Mouse (Mus musculus) embryonic facial prominence, embryonic 14.5 days (tissue): ENCODE measurements at regions not wholly inside any gene's neighbourhood (a gene's known extent, or its start where the extent isn't known, plus 50 kb on each side); places are given as distances from the start of the nearest gene placed in this dataset.

Experiments used
- ATAC-seq: fragments of 200-750 bp; cut with Nextera tagmentation; 2 replicates; pipeline ENCODE4 v1.8.0; 2017; ENCODE audit warnings: low read depth, moderate number of reproducible peaks, moderate TSS enrichment
- DNase-seq: peaks from one replicate; pipeline ENCODE4 v3.0.0-alpha.2; 2015; ENCODE audit warnings: low spot score
- H3K27ac ChIP-seq: fragments of 300-500 bp; sonication (generic); replicated peaks from 2 replicates; pipeline ENCODE4 v1.5.1; 2014; ENCODE audit warnings: low read depth, mild to moderate bottlenecking, low read length, moderate library complexity
- H3K27me3 ChIP-seq: fragments of 300-500 bp; sonication (generic); replicated peaks from 2 replicates; pipeline ENCODE4 v1.6.1; 2014; ENCODE audit warnings: low read length; ENCODE audit not compliant: control insufficient read depth, insufficient read depth
- H3K36me3 ChIP-seq: fragments of 300-500 bp; sonication (generic); 2 replicates; pipeline ENCODE4 v1.6.1; 2014; ENCODE audit warnings: low read length, mixed read lengths; ENCODE audit not compliant: control insufficient read depth, insufficient read depth
- H3K4me1 ChIP-seq: fragments of 300-500 bp; sonication (generic); 2 replicates; pipeline ENCODE4 v1.6.1; 2014; ENCODE audit warnings: antibody characterized with exemption, low read length; ENCODE audit not compliant: control insufficient read depth, insufficient read depth
- H3K4me2 ChIP-seq: fragments of 300-500 bp; sonication (generic); 2 replicates; pipeline ENCODE4 v1.6.1; 2014; ENCODE audit warnings: low read depth, mild to moderate bottlenecking, low read length, moderate library complexity, mixed read lengths
- H3K4me3 ChIP-seq: fragments of 300-500 bp; sonication (generic); 2 replicates; pipeline ENCODE4 v1.5.1; 2014; ENCODE audit warnings: low read depth, mild to moderate bottlenecking, low read length
- H3K9ac ChIP-seq: fragments of 300-500 bp; sonication (generic); 2 replicates; pipeline ENCODE4 v1.6.1; 2014; ENCODE audit warnings: low read depth, mild to moderate bottlenecking, low read length, moderate library complexity, mixed read lengths
- H3K9me3 ChIP-seq: fragments of 300-500 bp; sonication (generic); 2 replicates; pipeline ENCODE4 v1.6.1; 2016; ENCODE audit warnings: low read length; ENCODE audit not compliant: control insufficient read depth
- WGBS: fragments of 180-500 bp; shearing (Covaris S2); extraction: QIAGEN DNeasy Blood & Tissue Kit; methylation state at CpG from one replicate; pipeline ENCODE4 v1.1.7; 2014; 5-methylcytosine and 5-hydroxymethylcytosine counted together

DNA sequence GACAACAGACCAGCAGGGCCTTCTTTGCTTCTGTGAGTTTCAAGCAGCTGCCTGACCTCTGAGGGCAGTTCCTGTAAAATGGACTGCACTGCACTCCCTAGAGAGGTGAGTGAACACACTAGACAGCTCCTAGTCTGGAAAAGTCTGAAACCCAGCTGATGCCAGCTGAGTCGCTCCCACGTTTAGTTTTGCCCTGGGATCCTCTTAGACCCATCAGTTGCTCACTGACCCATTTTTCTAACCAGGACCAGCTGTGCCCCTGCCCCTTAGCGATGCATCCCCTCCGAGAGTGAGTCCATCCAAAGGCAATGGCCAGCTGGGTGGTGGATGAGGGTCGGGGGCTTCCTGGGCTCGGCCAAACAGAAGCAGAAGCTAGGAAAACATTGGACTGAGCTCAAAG lies 62.2 kb upstream of the Top1 start:
- no peak for DNase-seq
- H3K4me2 ChIP-seq: no peak overlapping the region
- H3K36me3 ChIP-seq: no peaks in the 10 kb centered on the region
- peaks cover 35% of the 10 kb centered on the region for H3K27me3 ChIP-seq
- H3K9me3 ChIP-seq: no peaks in the 10 kb centered on the region
- ATAC-seq: no peak
- H3K27ac ChIP-seq: no peak overlapping the region
- H3K4me3 ChIP-seq: no peak overlapping the region
- no peaks in the 10 kb centered on the region for H3K4me1 ChIP-seq
- 49% methylated on average over 6 of the region's 6 CpGs for WGBS
- H3K9ac ChIP-seq: no peak overlapping the region

DNA sequence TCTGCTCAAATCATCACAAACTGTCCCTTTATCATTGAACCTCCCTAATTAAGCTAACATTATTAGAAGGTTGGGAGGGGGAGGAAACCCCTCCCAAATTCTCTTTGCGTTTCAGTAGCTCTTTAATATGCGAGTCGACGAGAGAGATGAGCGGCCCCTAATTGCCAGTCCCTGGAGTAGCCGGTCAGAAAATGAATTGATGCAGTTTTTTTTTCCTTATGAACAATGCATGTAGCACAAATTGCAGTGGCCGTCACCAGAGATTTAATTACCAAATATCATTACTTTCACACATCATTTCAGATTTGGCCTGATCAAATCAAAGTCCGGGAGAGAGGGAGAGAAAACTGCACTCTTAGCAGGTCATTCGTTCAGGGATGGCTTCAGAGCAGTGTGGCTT lies 61.1 kb upstream of the Top1 start:
- Histone ChIP-seq H3K27ac (no peak overlapping the region), H3K36me3 (no peaks in the 10 kb centered on the region), H3K4me3 (no peak overlapping the region), H3K27me3 (peaks cover 27% of the 10 kb centered on the region), H3K9me3 (no peaks in the 10 kb centered on the region), H3K9ac (no peak overlapping the region), H3K4me2 (no peak overlapping the region), H3K4me1 (no peaks in the 10 kb centered on the region)
- ATAC-seq (no peak), DNase-seq (no peak)
- 45% methylated on average over 9 of the region's 9 CpGs for WGBS

DNA sequence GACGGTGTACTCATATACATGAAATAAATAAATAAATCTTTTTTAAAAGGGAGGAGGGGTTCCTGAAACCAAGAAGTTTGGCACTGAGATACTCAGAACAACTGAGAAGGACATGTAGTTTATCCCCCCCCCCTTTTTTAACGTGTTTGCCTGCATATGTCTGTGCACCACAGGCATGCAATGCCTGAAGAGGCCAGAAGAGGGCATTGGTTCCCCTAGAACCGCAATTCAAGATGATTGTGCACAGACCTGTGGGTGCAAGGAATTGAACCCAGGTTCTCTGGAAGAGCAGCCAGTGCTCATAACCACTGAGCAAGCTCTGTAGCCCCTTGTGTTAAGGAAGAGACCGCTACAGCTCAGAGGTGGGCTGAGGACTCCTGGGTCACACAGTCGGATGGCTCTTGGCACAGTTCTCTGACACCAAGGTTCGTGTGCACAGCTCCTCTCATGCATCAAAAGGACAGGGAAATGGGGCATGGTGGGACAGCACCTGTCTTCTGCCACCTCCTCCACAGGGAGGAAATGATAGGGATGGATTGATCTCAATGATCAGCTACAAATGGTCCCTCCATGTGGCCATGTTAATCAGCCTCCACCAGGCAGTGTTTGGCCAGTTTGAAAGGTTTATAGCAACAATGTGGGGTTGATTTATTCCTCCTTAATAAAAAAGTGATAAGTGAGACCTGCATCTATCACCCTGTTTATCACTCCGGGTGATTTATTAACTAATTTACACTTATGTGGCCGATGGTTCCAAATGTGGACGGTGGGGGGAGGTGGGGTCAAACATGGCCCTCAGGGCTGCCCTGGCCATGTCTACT lies 58.5 kb upstream of the Top1 start:
- H3K4me2 ChIP-seq: no peak overlapping the region
- DNase-seq (no peak), ATAC-seq (no peak)
- no peak overlapping the region for H3K27ac ChIP-seq
- H3K4me1 ChIP-seq: peaks cover 5% of the 10 kb centered on the region; the same call in 1 of the 2 replicates
- no peak overlapping the region for H3K9ac ChIP-seq
- WGBS: 82% methylated on average over 9 of the region's 9 CpGs
- H3K9me3 ChIP-seq: no peaks in the 10 kb centered on the region
- no peaks in the 10 kb centered on the region for H3K36me3 ChIP-seq
- H3K4me3 ChIP-seq: no peak overlapping the region
- peaks cover 5% of the 10 kb centered on the region; the same call in 1 of the 2 replicates for H3K27me3 ChIP-seq

DNA sequence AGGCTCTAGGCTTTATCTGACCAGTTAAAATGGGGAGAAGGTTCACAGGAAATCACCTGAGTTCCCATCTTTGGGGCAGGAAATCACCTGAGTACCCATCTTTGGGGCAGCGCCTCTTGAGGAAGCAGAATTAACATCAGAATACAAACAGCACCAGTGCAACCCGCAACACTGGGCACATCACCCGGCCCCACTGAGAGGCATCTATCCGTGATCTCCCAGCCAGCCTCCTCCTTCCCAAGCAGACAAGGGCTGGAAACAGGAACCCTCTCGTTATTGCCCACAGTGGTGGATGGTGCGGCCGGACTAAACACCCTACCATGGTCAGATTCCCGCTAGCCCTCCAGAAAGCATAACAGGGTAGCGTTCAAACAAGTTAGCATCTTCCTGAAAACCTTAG lies 57.3 kb upstream of the Top1 start:
- no peak overlapping the region for H3K4me2 ChIP-seq
- no peak overlapping the region for H3K27ac ChIP-seq
- peaks cover 5% of the 10 kb centered on the region; the same call in 1 of the 2 replicates for H3K27me3 ChIP-seq
- no peaks in the 10 kb centered on the region for H3K9me3 ChIP-seq
- 85% methylated on average over 9 of the region's 9 CpGs for WGBS
- H3K4me1 ChIP-seq: peaks cover 5% of the 10 kb centered on the region; the same call in 1 of the 2 replicates
- H3K9ac ChIP-seq: no peak overlapping the region
- ATAC-seq (no peak), DNase-seq (no peak)
- H3K36me3 ChIP-seq: no peaks in the 10 kb centered on the region
- no peak overlapping the region for H3K4me3 ChIP-seq

DNA sequence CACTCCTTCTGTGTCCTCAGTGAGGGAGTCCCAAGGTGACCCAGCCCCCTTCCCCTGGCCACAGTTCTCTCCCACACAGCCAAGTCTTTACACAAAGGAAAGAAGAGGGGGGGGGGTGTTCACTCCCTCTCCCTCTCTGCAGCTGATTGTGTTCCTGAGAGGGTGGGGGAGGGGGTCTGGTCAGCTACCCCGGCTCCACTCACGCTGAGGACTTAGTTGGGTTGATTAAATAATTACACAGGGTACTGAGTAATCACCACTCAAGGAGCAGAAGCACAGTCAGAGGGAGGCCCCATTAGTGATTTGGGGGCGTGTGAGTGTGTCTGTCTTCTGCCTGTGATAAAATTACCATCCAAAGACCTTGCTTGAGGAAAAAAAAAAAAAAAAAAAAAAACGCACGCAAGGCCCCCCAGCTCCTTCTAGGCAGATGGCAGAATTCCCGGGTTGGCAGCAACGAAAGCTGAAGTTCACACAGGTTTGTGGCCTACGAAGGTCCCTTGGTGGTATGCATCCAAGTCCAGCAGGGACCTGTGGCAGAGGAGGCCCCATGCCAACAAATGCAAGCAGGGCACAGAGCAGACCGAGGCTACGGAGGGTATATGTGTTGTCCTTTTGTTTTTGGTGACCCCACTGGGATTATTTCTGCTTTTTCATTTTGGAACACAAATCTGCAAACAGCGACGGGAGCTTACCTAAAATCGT lies 55.3 kb upstream of the Top1 start:
- no peak overlapping the region for H3K9ac ChIP-seq
- H3K4me2 ChIP-seq: no peak overlapping the region
- DNase-seq: peak; percentile 16
- no peak overlapping the region for H3K4me3 ChIP-seq
- H3K27me3 ChIP-seq: no peaks in the 10 kb centered on the region
- 36% methylated on average over 13 of the region's 13 CpGs for WGBS
- no peak overlapping the region for H3K27ac ChIP-seq
- H3K4me1 ChIP-seq: peaks cover 5% of the 10 kb centered on the region; the same call in 1 of the 2 replicates
- no peaks in the 10 kb centered on the region for H3K36me3 ChIP-seq
- H3K9me3 ChIP-seq: no peaks in the 10 kb centered on the region
- ATAC-seq: no peak; the same call in 1 of the 2 replicates

DNA sequence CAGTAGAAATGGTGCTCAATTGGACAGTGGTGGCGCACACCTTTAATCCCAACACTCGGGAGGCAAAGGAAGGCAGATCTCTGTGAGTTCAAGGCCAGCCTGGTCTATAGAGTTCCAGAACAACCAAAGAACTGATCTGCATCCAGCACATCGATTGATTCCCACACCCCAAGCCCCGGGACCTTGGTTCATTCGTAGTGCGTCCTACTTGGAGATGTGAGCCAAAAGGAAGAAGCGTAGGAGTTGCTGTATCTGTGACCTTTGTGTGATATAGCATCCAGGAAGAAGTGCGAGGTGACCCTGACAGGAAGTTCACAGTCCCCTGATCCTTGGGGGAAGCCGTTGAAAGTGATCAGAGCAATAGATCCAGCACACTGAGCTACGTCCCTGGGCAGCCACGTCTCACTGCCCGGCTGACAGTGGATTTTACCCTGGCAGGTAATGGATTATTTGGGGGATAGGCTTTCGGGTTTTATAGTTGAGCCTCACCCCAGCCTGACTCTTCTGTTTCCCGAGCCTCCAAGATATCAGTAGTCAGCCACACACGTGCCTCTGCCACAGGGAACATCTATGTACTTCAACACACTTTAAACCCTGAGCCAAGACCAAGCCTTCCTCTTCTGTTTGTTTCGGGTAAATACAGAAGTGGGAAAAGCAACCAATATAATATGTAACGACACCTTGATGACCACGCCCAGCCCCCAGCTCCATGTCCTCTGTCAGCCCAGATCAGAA lies 54.1 kb upstream of the Top1 start:
- DNase-seq: no peak
- Histone ChIP-seq H3K27me3 (no peaks in the 10 kb centered on the region), H3K27ac (no peak overlapping the region), H3K4me1 (peaks cover 5% of the 10 kb centered on the region; the same call in 1 of the 2 replicates), H3K9ac (no peak overlapping the region), H3K36me3 (no peaks in the 10 kb centered on the region), H3K4me3 (no peak overlapping the region), H3K4me2 (no peak overlapping the region), H3K9me3 (no peaks in the 10 kb centered on the region)
- no peak for ATAC-seq
- 83% methylated on average over 18 of the region's 18 CpGs for WGBS

DNA sequence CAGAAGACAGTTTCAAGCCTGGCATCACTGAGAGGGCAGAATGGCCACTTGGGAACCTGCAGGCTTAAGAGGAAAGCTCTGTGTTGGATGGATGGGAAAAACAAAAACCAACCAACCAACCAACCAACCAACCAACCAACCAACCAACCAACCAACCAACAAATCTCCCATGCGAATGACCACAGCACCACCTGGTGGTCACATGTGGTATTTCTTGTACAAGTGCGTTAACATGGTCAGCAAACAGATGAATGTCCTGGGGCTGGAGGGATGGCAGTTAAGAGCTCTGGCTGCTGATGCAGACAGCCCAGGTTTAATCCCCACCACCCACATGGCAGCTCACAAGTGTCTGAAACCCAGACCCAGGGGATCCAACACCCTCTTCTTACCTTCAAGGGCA lies 52.7 kb upstream of the Top1 start:
- H3K4me1 ChIP-seq: peaks cover 5% of the 10 kb centered on the region; the same call in 1 of the 2 replicates
- no peaks in the 10 kb centered on the region for H3K27me3 ChIP-seq
- no peak overlapping the region for H3K4me2 ChIP-seq
- no peaks in the 10 kb centered on the region for H3K9me3 ChIP-seq
- H3K9ac ChIP-seq: no peak overlapping the region
- H3K27ac ChIP-seq: no peak overlapping the region
- 0% methylated on average over 2 of the region's 2 CpGs for WGBS
- ATAC-seq (no peak), DNase-seq (peak; percentile 48)
- H3K4me3 ChIP-seq: no peak overlapping the region
- no peaks in the 10 kb centered on the region for H3K36me3 ChIP-seq
